Mouse (Mus musculus) G1E (cell line): ENCODE results near the gene Selenbp1. TPM values are rescaled to one million over a fixed set of nuclear protein-coding genes. Genes with fewer than 3 reads are reported as not detected.
A peak's percentile ranks its signal among the peaks of the same experiment; 100 is the strongest.

ENCODE experiments used
- ATAC-seq: 2 replicates; pipeline ENCODE4 v1.8.0; 2016; ENCODE audit warnings: mild to moderate bottlenecking; ENCODE audit not compliant: insufficient number of reproducible peaks, poor library complexity, low FRiP score, severe bottlenecking; ENCODE audit errors: extremely low read depth
- DNase-seq: peaks from one replicate; pipeline ENCODE4 v3.0.0; 2012; ENCODE audit warnings: low spot score
- H3K27me3 ChIP-seq: 2 replicates; pipeline ENCODE4 v1.6.1; 2012; ENCODE audit warnings: mild to moderate bottlenecking, low read length, inconsistent platforms; ENCODE audit not compliant: insufficient read depth
- H3K36me3 ChIP-seq: replicated peaks from 2 replicates; pipeline ENCODE3; 2012; ENCODE audit warnings: mild to moderate bottlenecking, inconsistent platforms
- H3K4me1 ChIP-seq: 2 replicates; pipeline ENCODE4 v1.6.1; 2012; ENCODE audit warnings: low read depth, low read length, inconsistent platforms, mixed read lengths; ENCODE audit not compliant: insufficient read depth
- H3K4me3 ChIP-seq: 2 replicates; pipeline ENCODE4 v1.5.1; 2012; ENCODE audit warnings: low read depth, mild to moderate bottlenecking, inconsistent platforms, low read length, moderate library complexity, mixed read lengths
- H3K9me3 ChIP-seq: replicated peaks from 2 replicates; pipeline ENCODE4 v1.6.1; 2012; ENCODE audit warnings: inconsistent platforms
- CTCF ChIP-seq: IDR thresholded peaks from 2 replicates; pipeline ENCODE4 v1.5.1; 2012; ENCODE audit warnings: low read depth, low read length, inconsistent platforms, mixed read lengths
- GATA1 ChIP-seq: IDR thresholded peaks from 2 replicates; pipeline ENCODE4 v1.6.1; 2012; ENCODE audit warnings: borderline replicate concordance, low read length, inconsistent platforms, mixed read lengths
- GATA2 ChIP-seq: IDR thresholded peaks from 2 replicates; pipeline ENCODE4 v1.6.1; 2012; ENCODE audit warnings: low read depth, low read length, inconsistent platforms, borderline replicate concordance
- POLR2AphosphoS5 ChIP-seq: IDR thresholded peaks from 2 replicates; pipeline ENCODE4 v1.6.1; 2012; ENCODE audit warnings: low read depth, low read length, inconsistent platforms; ENCODE audit not compliant: insufficient replicate concordance
- TAL1 ChIP-seq: conservative IDR thresholded peaks from 2 replicates; pipeline ENCODE4 v1.6.1; 2012; ENCODE audit warnings: low read depth, low read length, inconsistent platforms, mixed read lengths
- polyA plus RNA-seq: library from polyadenylated mRNA; stranded (reverse); fragments of >175 nt; gene quantifications from 2 replicates; pipeline ENCODE4 v1.2.3, GENCODE M21; 2012
- total RNA-seq, 2 experiments: library from RNA; stranded (forward) in 1 of 2; stranded (reverse) in 1 of 2; fragments of 200-1000 nt in 1 of 2; fragments of >200 nt in 1 of 2; fragmentation: Nextera tagmentation in 1 of 2; gene quantifications; 2 replicates each; pipeline ENCODE4 v1.2.3; 2014 to 2017

Gene Selenbp1
- total and polyA plus RNA-seq, 3 experiments: 119 to 367 (median 133) TPM

DNA sequence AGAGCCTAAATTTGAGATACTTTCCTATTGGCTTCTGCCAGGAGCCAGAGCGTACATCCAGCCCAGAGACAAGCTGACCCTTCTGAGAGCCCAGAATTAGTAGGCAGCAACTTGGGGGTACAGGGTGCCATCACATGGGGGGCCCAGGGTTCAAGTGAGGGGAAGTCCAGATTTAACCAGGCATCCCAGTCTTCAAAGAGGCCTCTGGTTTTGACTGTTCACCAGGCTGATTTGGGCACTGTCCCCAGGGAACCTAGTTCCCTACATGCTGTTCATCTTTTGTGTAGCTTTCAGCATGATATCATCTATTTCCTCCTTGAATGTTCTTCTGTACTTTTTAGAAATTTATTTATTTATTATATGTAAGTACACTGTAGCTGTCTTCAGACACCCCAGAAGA is 32.1 kb downstream of the Selenbp1 start:
- Histone ChIP-seq H3K4me1 (0 out of 2 replicates have a peak, but pooled peaks cover under 1% of the 10 kb centered on the region), H3K27me3 (no peaks in the 10 kb centered on the region), H3K9me3 (no peaks in the 10 kb centered on the region), H3K36me3 (peaks cover 10% of the 10 kb centered on the region), H3K4me3 (no peak overlapping the region)
- DNase-seq: no peak
- no peak for ATAC-seq
- no peak for TF ChIP-seq GATA2
- no peak for TF ChIP-seq GATA1
- TF ChIP-seq TAL1: no peak
- TF ChIP-seq CTCF: no peak
- no peak for TF ChIP-seq POLR2AphosphoS5

DNA sequence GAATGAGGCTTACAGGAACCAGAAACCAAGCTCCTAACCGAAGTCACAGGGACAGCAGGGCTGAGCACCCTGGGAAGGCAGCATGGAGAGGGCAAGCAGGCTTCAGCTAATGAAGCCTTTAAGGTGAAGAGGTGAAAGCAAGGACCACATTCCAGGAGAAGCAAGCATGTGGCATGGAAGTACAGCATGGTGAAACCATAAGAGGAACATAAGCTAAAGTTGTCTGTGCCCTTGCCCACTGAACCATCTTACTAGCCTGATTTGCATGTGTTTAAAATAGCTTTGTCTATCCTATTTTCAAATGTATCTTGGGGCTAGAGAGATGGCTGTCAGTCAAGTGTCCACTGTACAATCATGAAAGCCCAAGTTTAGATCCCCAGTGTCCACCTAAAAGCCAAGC is 33.0 kb downstream of the Selenbp1 start:
- H3K4me3 ChIP-seq: no peak overlapping the region
- H3K9me3 ChIP-seq: no peaks in the 10 kb centered on the region
- no peak for ATAC-seq

DNA sequence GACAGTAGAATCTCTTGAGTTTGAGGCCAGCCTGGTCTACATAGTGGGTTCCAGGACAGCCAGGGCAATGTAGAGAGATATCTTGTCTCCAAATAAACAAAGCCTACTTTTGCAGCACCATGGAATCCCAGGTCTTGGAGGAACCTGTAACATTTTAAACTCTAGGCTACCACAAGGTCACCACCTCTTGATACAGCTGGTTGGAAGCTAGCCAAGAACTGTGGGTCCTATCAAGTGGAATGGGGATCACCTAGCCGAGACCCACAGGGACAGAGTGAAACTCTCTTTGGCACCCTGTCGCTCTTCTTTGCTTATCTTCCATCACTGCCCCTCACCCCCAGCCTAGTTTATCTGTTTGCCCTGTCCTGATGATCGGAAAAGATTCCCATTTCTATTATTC is 39.7 kb downstream of the Selenbp1 start:
- ATAC-seq: no peak
- peaks cover 37% of the 10 kb centered on the region for H3K4me1 ChIP-seq
- TF ChIP-seq GATA1 (no peak), CTCF (no peak), TAL1 (no peak), GATA2 (no peak), POLR2AphosphoS5 (no peak)

More for the DNA sequence above, 33.0 kb downstream of the Selenbp1 start:
- DNase-seq: no peak
- Histone ChIP-seq H3K27me3 (no peaks in the 10 kb centered on the region), H3K4me1 (no peaks in the 10 kb centered on the region), H3K36me3 (peaks cover 11% of the 10 kb centered on the region)
- TF ChIP-seq TAL1 (no peak), GATA1 (no peak)

DNA sequence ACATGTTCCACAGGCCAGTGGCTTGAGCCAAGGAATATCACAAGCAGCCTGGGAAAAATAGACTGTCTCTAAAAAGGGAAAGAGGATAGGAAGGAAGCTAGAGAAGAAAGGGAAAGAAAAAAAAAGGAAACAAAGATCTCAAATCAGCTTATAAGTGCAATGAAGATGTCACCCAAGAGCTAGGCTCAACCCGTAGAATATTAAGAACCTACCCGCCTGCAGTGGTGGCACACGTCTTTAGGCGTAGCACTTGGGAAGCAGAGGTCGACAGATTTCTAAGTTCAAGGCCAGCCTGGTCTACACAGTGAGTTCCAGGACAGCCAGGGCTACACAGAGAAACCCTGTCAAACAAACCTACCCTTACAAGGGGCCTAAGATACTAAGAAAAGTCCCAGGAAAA is 40.8 kb downstream of the Selenbp1 start:
- DNase-seq (no peak), ATAC-seq (no peak)
- TF ChIP-seq GATA1: no peak
- TF ChIP-seq GATA2: no peak
- no peak for TF ChIP-seq POLR2AphosphoS5
- TF ChIP-seq CTCF: no peak
- TF ChIP-seq TAL1: no peak
- Histone ChIP-seq H3K36me3 (peaks cover 24% of the 10 kb centered on the region), H3K4me1 (peaks cover 37% of the 10 kb centered on the region), H3K4me3 (peak overlapping the region; percentile 82; the same call in 1 of the 2 replicates), H3K9me3 (no peaks in the 10 kb centered on the region), H3K27me3 (no peaks in the 10 kb centered on the region)

More for the DNA sequence above, 39.7 kb downstream of the Selenbp1 start:
- Histone ChIP-seq H3K36me3 (peaks cover 14% of the 10 kb centered on the region), H3K9me3 (no peaks in the 10 kb centered on the region), H3K27me3 (no peaks in the 10 kb centered on the region), H3K4me3 (no peak overlapping the region)
- no peak for DNase-seq

DNA sequence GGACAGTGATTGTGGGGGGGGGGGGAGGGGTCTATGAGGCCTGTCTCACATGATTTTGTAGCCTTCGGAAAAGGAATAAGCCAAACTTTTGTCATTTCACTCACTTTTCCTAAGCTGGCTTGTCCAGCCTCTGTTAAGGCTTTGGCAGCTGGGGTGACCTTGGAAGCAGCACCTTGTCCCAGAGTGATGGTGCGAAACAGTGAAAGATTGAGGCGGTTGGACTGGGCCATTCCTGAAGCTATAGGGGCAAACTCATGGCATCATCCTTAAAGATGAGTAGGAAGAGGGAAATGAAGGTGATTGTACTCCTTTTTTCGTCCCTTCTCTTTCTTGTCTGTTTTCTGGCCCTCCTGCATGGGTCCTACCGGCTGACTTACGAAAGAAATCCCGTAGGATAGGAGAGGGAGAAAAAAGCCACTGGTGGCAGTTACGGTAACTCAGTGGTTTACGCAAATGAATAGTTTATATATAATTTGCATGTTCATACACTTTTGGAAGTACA is 41.2 kb downstream of the Selenbp1 start:
- no peaks in the 10 kb centered on the region for H3K27me3 ChIP-seq
- H3K4me1 ChIP-seq: peaks cover 41% of the 10 kb centered on the region
- ATAC-seq: peak; percentile 5; the same call in 1 of the 2 replicates
- DNase-seq: no peak
- peak overlapping the region; percentile 82 for H3K4me3 ChIP-seq
- peaks cover 28% of the 10 kb centered on the region for H3K36me3 ChIP-seq
- H3K9me3 ChIP-seq: no peaks in the 10 kb centered on the region
- TF ChIP-seq GATA2 (no peak), GATA1 (no peak), CTCF (no peak), TAL1 (no peak), POLR2AphosphoS5 (no peak)

DNA sequence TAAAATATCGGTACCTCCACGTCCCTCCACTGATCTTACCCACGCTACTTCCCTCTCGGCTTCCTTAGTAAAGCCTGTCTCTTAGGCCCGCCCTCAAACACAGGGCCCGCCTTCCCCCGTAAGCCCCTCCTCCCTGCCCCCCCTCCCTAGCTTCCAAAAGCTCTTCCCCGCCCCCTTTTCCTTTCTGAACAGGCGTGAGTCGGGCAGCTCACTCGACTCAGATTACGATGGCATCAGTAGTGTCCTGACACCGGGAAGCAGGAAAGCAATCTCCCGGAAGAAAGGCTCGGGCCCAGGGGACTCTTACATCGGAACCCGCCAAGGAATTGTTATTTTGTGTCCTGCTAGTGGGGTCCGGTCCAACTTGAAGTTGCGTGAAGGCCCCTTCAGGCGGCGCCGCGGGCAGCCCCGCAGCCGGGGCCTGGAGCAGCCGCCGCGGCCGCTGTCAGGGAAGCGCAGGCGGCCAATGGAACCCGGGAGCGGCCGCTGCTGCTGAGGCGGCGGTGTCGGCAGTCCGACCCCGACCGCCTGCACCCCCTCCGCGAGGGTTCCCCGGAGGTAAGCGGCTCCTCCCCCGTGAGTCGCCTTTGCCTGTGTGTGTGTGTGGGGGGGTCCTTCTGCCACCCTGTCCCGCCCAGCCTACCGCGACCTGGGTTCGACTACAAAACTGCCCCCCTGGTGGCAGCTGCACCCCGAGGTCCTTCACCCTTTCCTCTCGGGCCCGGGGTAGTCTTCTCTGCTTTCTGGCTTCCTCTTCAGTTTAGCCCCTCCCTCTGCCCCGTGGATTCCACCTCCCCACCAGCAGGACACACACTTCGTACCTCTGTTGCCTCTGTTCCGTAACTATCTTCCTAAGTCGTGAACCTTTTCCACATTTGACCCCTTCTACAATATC is 41.9 kb downstream of the Selenbp1 start, which contains the start of gene Pi4kb:
Gene Pi4kb (plus strand): TSS at position 204 of the 895 bp plus-strand sequence.
- no peak for TF ChIP-seq CTCF
- no peak for TF ChIP-seq GATA2
- no peak for TF ChIP-seq GATA1
- TF ChIP-seq POLR2AphosphoS5: no peak
- no peak for TF ChIP-seq TAL1
- H3K4me3 ChIP-seq: peak within 1 kb of the TSS; percentile 82
- peak; percentile 94 for DNase-seq
- no peaks in the 10 kb centered on the region for H3K27me3 ChIP-seq
- H3K4me1 ChIP-seq: peaks cover 42% of the 10 kb centered on the region
- H3K36me3 ChIP-seq: peaks cover 34% of the 10 kb centered on the region
- no peaks in the 10 kb centered on the region for H3K9me3 ChIP-seq
- ATAC-seq: peak; percentile 91
